Mouse (Mus musculus) kidney, embryonic 15.5 days (tissue): ENCODE results near the gene Zfp580. TPM values are rescaled to one million over a fixed set of nuclear protein-coding genes. Genes with fewer than 3 reads are reported as not detected.
"Not testable (repeated sequence)": the region's sequence is repeated elsewhere in the genome, so short reads cannot be mapped to it uniquely, and the experiment has no call there.

Experiments used
- ATAC-seq: fragments of 200-750 bp; cut with Nextera tagmentation; replicated peaks from 2 replicates; pipeline ENCODE4 v1.8.0; 2017; ENCODE audit warnings: moderate TSS enrichment; ENCODE audit not compliant: low FRiP score
- H3K27ac ChIP-seq: fragments of 300-500 bp; sonication (generic); 2 replicates; pipeline ENCODE4 v1.5.1; 2015; ENCODE audit warnings: mild to moderate bottlenecking, inconsistent platforms
- H3K27me3 ChIP-seq: fragments of 300-500 bp; sonication (generic); 2 replicates; pipeline ENCODE4 v1.6.1; 2015; ENCODE audit warnings: inconsistent platforms
- H3K36me3 ChIP-seq: fragments of 300-500 bp; sonication (generic); 2 replicates; pipeline ENCODE4 v1.6.1; 2015; ENCODE audit warnings: inconsistent platforms
- H3K4me1 ChIP-seq: fragments of 300-500 bp; sonication (generic); 2 replicates; pipeline ENCODE4 v1.6.1; 2015; ENCODE audit warnings: inconsistent platforms
- H3K4me2 ChIP-seq: fragments of 300-500 bp; sonication (generic); 2 replicates; pipeline ENCODE4 v1.6.1; 2015; ENCODE audit warnings: moderate library complexity, mild to moderate bottlenecking, inconsistent platforms
- H3K4me3 ChIP-seq: fragments of 300-500 bp; sonication (generic); replicated peaks from 2 replicates; pipeline ENCODE4 v1.5.1; 2015; ENCODE audit warnings: mild to moderate bottlenecking, inconsistent platforms
- H3K9ac ChIP-seq: fragments of 300-500 bp; sonication (generic); 2 replicates; pipeline ENCODE4 v1.6.1; 2015; ENCODE audit warnings: mild to moderate bottlenecking, inconsistent platforms
- H3K9me3 ChIP-seq: fragments of 300-500 bp; sonication (generic); replicated peaks from 2 replicates; pipeline ENCODE4 v1.6.1; 2016; ENCODE audit warnings: inconsistent platforms
- WGBS: fragments of 180-500 bp; shearing (Covaris S2); methylation state at CpG from one replicate; pipeline ENCODE4 v1.1.7; 2015; ENCODE audit warnings: mixed read lengths; 5-methylcytosine and 5-hydroxymethylcytosine counted together
- polyA plus RNA-seq: library from polyadenylated mRNA; unstranded; fragments of >200 nt; fragmentation: Nextera tagmentation; extraction: Ambion mirVana; gene quantifications from 2 replicates; pipeline ENCODE4 v1.2.1, GENCODE M21; 2015

Zfp580 gene
- polyA plus RNA-seq, 1 experiment from 2014 or later, result 41.0 TPM

GRCm38 (mm10) chr7:5019576-5019975 lies 31.8 kb upstream of the Zfp580 start:
- ATAC-seq, H3K27me3 ChIP-seq, H3K9me3 ChIP-seq: not testable (repeated sequence)
- Histone ChIP-seq H3K36me3 (peaks cover 44% of the 10 kb centered on the region), H3K9ac (peak overlapping the region; percentile 51), H3K27ac (peak overlapping the region; percentile 97), H3K4me1 (peaks cover 30% of the 10 kb centered on the region), H3K4me2 (peak overlapping the region; percentile 67), H3K4me3 (peak overlapping the region; percentile 66)
- WGBS, result 28% methylated on average over 8 of the region's 8 CpGs

DNA sequence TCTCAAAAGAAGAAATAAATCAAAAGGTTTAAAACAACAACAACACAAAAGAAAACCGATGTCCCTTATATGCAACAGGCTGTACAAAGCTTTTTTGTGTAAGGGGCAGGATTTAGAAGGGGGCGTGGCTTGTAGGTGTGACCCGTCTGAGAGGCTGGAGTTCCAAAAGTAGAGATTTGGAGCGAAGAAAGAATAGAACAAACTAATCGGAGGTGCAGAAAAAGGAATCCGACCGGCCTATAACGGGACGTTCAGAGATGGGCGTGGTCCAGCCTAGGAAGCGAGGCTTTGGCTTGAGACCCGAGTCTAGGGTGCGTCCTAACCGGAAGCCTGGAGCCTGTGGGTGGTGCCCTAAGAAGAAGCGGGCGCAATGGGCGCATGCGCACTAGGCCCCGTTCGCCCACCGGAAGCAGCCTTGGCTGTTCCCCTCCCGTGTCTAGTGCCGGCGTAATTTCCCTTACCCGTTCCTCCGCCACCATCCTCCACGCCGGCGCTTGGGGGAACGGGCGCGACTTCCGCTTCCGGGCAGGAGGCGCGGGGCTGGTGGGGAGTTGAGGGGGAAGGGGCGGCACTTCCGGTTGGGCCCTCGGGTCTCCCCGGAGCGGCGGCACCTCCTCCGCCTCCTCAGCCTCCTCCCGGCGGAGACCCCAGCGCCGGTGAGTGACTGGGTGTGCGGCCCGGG lies 31.2 kb upstream of the Zfp580 start, which contains the start of the genes Zfp865 and Ccdc106:
Zfp865 (plus strand) TSS at position 377 of the 682 bp plus-strand sequence.
Ccdc106 (plus strand) TSS at position 554 of the 682 bp plus-strand sequence.
- no peaks in the 10 kb centered on the region for H3K27me3 ChIP-seq
- peaks cover 30% of the 10 kb centered on the region for H3K4me1 ChIP-seq
- peak within 1 kb of the TSS; percentile 97 for H3K27ac ChIP-seq
- WGBS, result under 1% methylated on average over 29 of the region's 49 CpGs
- peaks cover 49% of the 10 kb centered on the region for H3K36me3 ChIP-seq
- ATAC-seq, result peak; percentile 91
- H3K9me3 ChIP-seq, result no peaks in the 10 kb centered on the region
- peak within 1 kb of the TSS; percentile 81 for H3K9ac ChIP-seq
- peak within 1 kb of the TSS; percentile 66 for H3K4me3 ChIP-seq
- H3K4me2 ChIP-seq, result peak within 1 kb of the TSS; percentile 67

- peaks cover 55% of the 10 kb centered on the region for H3K36me3 ChIP-seq
- no peaks in the 10 kb centered on the region for H3K27me3 ChIP-seq
- H3K4me1 ChIP-seq, result peaks cover 30% of the 10 kb centered on the region
- peak; percentile 7 for ATAC-seq
- H3K4me3 ChIP-seq, result peak overlapping the region; percentile 66
- WGBS, result 3% methylated on average over 15 of the region's 15 CpGs
- H3K27ac ChIP-seq, result peak overlapping the region; percentile 97
- peak overlapping the region; percentile 67 for H3K4me2 ChIP-seq
- peak overlapping the region; percentile 81 for H3K9ac ChIP-seq
- H3K9me3 ChIP-seq, result no peaks in the 10 kb centered on the region
Observed at GRCm38 (mm10) chr7:5020685-5021084, 30.7 kb upstream of the Zfp580 start.

DNA sequence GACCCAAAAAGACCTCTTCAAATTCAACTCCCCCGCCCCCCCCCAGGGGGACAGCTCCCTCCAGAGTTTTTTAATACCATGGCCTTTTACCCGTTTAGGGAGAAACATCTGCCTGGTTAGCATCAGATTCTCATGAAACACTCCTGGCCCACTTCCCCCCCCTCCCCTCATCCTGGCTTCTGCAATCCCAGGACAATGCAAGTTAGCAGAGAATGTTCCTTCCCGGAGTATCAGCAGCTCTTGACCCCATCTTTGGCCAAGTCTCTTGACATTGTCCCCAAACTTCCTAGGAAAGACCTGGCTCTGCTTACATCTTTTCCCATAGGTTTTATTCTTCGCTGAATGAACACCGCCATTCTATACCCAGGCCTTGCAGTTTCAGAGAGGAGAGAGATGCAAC lies 30.1 kb upstream of the Zfp580 start:
- WGBS, result 48% methylated on average over 5 of the region's 5 CpGs
- no peak for ATAC-seq
- peaks cover 25% of the 10 kb centered on the region for H3K4me1 ChIP-seq
- peaks cover 60% of the 10 kb centered on the region for H3K36me3 ChIP-seq
- H3K9me3 ChIP-seq, result no peaks in the 10 kb centered on the region
- peak overlapping the region; percentile 66 for H3K4me3 ChIP-seq
- H3K27me3 ChIP-seq, result no peaks in the 10 kb centered on the region
- peak overlapping the region; percentile 81 for H3K9ac ChIP-seq
- H3K27ac ChIP-seq, result peak overlapping the region; percentile 97
- H3K4me2 ChIP-seq, result peak overlapping the region; percentile 67

GRCm38 (mm10) chr7:5029543-5029942 lies 21.8 kb upstream of the Zfp580 start:
- H3K9me3 ChIP-seq, result peaks cover 38% of the 10 kb centered on the region
- peaks cover 98% of the 10 kb centered on the region for H3K36me3 ChIP-seq
- ATAC-seq, result 0 out of 2 replicates have a peak, but pooled peaks have one; percentile 20
- no peak overlapping the region for H3K9ac ChIP-seq
- no peak overlapping the region for H3K27ac ChIP-seq
- no peak overlapping the region for H3K4me3 ChIP-seq
- no peak overlapping the region for H3K4me2 ChIP-seq
- no peaks in the 10 kb centered on the region for H3K27me3 ChIP-seq
- WGBS, result 95% methylated on average over 22 of the region's 22 CpGs
- no peaks in the 10 kb centered on the region for H3K4me1 ChIP-seq

- peaks cover 98% of the 10 kb centered on the region for H3K36me3 ChIP-seq
- H3K27ac ChIP-seq, result no peak overlapping the region
- H3K4me3 ChIP-seq, result no peak overlapping the region
- ATAC-seq, result no peak
- H3K27me3 ChIP-seq, result no peaks in the 10 kb centered on the region
- peaks cover 38% of the 10 kb centered on the region for H3K9me3 ChIP-seq
- no peak overlapping the region for H3K4me2 ChIP-seq
- 91% methylated on average over 21 of the region's 21 CpGs for WGBS
- H3K4me1 ChIP-seq, result no peaks in the 10 kb centered on the region
- H3K9ac ChIP-seq, result no peak overlapping the region
Observed at GRCm38 (mm10) chr7:5029946-5030345, 21.4 kb upstream of the Zfp580 start.

GRCm38 (mm10) chr7:5030554-5031275 lies 20.6 kb upstream of the Zfp580 start:
- no peak overlapping the region for H3K4me3 ChIP-seq
- WGBS, result 83% methylated on average over 63 of the region's 63 CpGs

GRCm38 (mm10) chr7:5031496-5031895 lies 19.8 kb upstream of the Zfp580 start:
- 82% methylated on average over 46 of the region's 46 CpGs for WGBS
- H3K27ac ChIP-seq, result no peak overlapping the region
- peaks cover 98% of the 10 kb centered on the region for H3K36me3 ChIP-seq
- no peaks in the 10 kb centered on the region for H3K4me1 ChIP-seq
- H3K4me2 ChIP-seq, result no peak overlapping the region
- no peak overlapping the region for H3K9ac ChIP-seq
- 0 out of 2 replicates have a peak, but pooled peaks have one; percentile 10 for ATAC-seq
- H3K27me3 ChIP-seq, result no peaks in the 10 kb centered on the region
- no peak overlapping the region for H3K4me3 ChIP-seq
- H3K9me3 ChIP-seq, result peaks cover 38% of the 10 kb centered on the region

More at GRCm38 (mm10) chr7:5030554-5031275, 20.6 kb upstream of the Zfp580 start:
- Histone ChIP-seq H3K27me3 (no peaks in the 10 kb centered on the region), H3K9me3 (peaks cover 38% of the 10 kb centered on the region), H3K4me2 (no peak overlapping the region), H3K4me1 (no peaks in the 10 kb centered on the region), H3K36me3 (peaks cover 98% of the 10 kb centered on the region), H3K27ac (no peak overlapping the region), H3K9ac (no peak overlapping the region)
- no peak for ATAC-seq

DNA sequence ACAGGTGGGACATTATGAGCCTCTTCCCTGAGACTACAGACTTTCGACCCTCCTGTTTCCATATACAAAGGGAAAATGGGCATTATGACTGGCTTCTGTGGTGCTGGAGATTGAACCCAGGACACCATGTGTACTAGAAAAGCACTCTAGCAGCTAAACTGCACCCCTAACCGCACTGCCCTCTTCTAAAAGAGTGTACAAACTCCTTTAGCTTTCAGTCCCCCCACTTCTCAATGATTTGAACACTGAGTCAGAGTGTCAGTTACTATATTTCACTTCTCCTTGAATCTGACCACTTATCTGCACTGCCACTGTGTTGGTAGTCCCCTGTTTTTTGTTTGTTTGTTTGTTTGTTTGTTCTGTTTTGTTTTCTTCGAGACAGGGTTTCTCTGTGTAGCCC lies 17.5 kb upstream of the Zfp580 start, which contains the start of gene 4632433K11Rik:
4632433K11Rik (plus strand) TSS at position 301 of the 400 bp plus-strand sequence.
- H3K4me1 ChIP-seq, result peaks cover 3% of the 10 kb centered on the region; the same call in 1 of the 2 replicates
- ATAC-seq, result no peak

DNA sequence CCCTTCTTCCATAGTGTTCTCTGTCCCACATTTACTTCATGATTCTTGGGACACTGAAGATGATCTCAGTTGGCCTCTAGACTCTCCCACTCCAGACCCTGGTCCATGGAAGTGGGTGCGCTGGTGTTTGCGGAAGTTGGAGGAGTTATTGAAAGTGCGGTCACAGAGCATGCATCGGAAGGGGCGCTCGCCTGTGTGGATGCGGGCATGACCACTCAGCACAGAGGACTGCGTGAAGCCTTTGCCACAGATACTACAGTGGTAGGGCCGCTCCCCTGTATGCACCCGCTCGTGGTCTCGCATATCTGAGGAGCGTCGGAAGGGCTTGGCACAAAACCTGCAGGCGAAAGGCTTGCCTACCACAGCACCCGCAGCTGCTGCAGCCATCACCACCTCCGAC lies 15.7 kb upstream of the Zfp580 start:
- 95% methylated on average over 17 of the region's 17 CpGs for WGBS
- no peak for ATAC-seq
- no peak overlapping the region for H3K9ac ChIP-seq
- no peaks in the 10 kb centered on the region for H3K27me3 ChIP-seq
- peaks cover 16% of the 10 kb centered on the region for H3K9me3 ChIP-seq
- H3K4me3 ChIP-seq, result no peak overlapping the region
- H3K4me2 ChIP-seq, result no peak overlapping the region
- no peak overlapping the region for H3K27ac ChIP-seq
- H3K36me3 ChIP-seq, result peaks cover 61% of the 10 kb centered on the region
- H3K4me1 ChIP-seq, result peaks cover 11% of the 10 kb centered on the region; the same call in 1 of the 2 replicates

More for the DNA sequence above, 17.5 kb upstream of the Zfp580 start, which contains the start of gene 4632433K11Rik:
- Histone ChIP-seq H3K36me3 (peaks cover 77% of the 10 kb centered on the region), H3K27me3 (no peaks in the 10 kb centered on the region), H3K9ac (no peak within 1 kb of the TSS), H3K4me3 (no peak within 1 kb of the TSS), H3K9me3 (peaks cover 34% of the 10 kb centered on the region), H3K4me2 (no peak within 1 kb of the TSS), H3K27ac (no peak within 1 kb of the TSS)
- 88% methylated on average over 3 of the region's 3 CpGs for WGBS

GRCm38 (mm10) chr7:5036136-5036535 lies 15.2 kb upstream of the Zfp580 start:
- H3K36me3 ChIP-seq, result peaks cover 57% of the 10 kb centered on the region

DNA sequence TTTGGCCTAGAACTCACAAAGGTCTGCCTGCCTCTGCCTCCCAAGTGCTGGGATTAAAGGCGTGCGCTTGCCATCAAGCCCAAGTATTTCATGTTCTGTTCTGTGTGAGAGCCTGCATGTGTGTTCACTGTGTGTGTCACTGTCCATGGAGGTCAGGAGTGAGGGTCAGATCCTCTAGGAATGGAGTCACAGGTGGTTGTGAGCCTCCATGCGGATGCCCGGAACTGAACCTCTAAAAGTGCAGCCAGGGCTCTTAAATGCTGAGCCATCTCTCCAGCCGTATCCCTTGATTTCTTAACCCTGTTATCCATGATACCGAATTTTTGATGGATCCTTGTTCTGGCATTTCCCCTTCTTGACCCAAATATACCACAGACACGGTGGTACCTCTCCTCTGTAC lies 14.3 kb upstream of the Zfp580 start:
- ATAC-seq, result no peak

More at GRCm38 (mm10) chr7:5036136-5036535, 15.2 kb upstream of the Zfp580 start:
- H3K27ac ChIP-seq, result no peak overlapping the region
- ATAC-seq, result no peak
- H3K9ac ChIP-seq, result no peak overlapping the region
- peaks cover 11% of the 10 kb centered on the region for H3K9me3 ChIP-seq
- no peak overlapping the region for H3K4me2 ChIP-seq
- WGBS, result 90% methylated on average over 9 of the region's 9 CpGs
- no peak overlapping the region for H3K4me3 ChIP-seq
- peaks cover 11% of the 10 kb centered on the region; the same call in 1 of the 2 replicates for H3K4me1 ChIP-seq
- H3K27me3 ChIP-seq, result no peaks in the 10 kb centered on the region

More for the DNA sequence above, 14.3 kb upstream of the Zfp580 start:
- WGBS, result 94% methylated on average over 7 of the region's 7 CpGs
- peaks cover 52% of the 10 kb centered on the region for H3K36me3 ChIP-seq
- no peak overlapping the region for H3K9ac ChIP-seq
- H3K4me1 ChIP-seq, result peaks cover 11% of the 10 kb centered on the region; the same call in 1 of the 2 replicates
- H3K4me2 ChIP-seq, result no peak overlapping the region
- no peak overlapping the region for H3K27ac ChIP-seq
- H3K27me3 ChIP-seq, result no peaks in the 10 kb centered on the region
- H3K9me3 ChIP-seq, result peaks cover 2% of the 10 kb centered on the region; the same call in 1 of the 2 replicates
- H3K4me3 ChIP-seq, result no peak overlapping the region
